Mouse (Mus musculus): ENCODE measurements around the gene Clcn3.

- no peak for TF ChIP-seq GATA1 (IDR thresholded peaks at IDR 0.05; ENCODE audit: borderline replicate concordance, low read length)
- TF ChIP-seq FLI1 (IDR thresholded peaks at IDR 0.05; ENCODE audit: low read length), result no peak
Observed at GRCm38 (mm10) chr8:60949859-60950258, 33.2 kb downstream of the Clcn3 start.

Data from megakaryocyte, embryonic 14.5 days (primary cell).